Mouse (Mus musculus) cerebellum, postnatal 14 days (tissue): ENCODE measurements around the gene Olfr288.

Source experiments
- DNase-seq, 2 experiments: peaks; one replicate each; pipeline ENCODE4 v3.0.0; 2021; ENCODE audit warnings: mixed read lengths in 2 of 2

Gene Olfr288

DNA sequence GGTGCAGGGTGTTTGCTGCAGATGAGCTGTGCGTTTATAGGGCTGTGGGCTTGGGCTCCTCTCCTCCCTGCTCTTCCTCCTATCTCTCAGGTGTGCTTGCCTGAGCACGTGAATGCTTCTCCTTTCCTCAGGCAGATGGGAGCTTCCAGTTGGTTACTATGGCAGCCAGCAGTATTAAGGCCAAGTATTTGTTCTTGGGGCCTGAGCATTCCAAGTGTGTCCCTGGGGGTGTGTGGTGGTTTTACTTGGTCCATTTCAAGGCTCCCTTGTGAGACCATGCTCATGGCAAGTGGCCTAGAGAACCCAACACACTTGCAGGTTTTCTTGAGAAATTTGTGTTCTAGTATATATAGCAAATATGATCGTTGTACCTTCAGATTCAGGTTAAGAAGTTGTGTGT is at the start of gene Olfr288:
TSS of gene Olfr288 (minus strand) at position 101 of the 400 bp plus-strand sequence.
- no peak for DNase-seq

DNA sequence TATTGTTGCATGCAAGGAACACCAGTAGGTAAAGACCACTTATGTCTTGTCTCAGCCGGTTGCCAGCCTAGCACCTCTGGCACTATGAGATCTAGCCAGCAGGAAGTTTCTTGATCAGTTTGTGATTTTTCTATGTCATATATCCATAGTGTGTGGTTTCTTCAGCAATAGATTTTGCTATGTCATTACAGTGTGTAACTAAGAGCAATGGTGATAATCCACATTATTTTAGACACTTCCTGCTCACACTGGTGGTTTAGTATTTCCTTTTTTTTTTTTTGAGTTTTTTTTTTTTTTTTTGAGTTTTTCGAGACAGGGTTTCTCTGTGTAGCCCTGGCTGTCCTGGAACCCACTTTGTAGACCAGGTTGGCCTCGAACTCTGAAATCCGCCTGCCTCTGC is 40.1 kb upstream of the Olfr288 start:
- DNase-seq, result no peak

DNA sequence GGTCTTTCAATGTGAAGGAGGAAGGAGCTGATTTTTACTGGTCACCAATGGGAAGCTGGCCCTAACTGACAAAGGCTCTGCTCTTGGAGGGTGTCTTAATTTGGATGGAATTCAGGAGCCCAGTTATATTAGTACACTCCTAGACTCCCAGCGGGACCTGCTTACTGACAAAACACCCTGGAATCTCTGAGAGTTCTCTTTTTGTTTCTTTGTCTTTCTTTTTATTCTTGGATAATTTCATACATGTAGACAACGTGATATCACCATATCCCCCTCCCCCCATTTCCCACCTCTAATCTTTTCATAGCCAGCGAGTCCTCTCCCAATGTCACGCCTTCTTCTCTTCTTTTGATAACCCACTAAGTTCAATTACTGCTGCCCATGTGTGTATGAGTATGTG is 39.0 kb upstream of the Olfr288 start, which contains the start of gene Olfr286:
TSS of gene Olfr286 (minus strand) at position 101 of the 400 bp plus-strand sequence.
- DNase-seq, result no peak

DNA sequence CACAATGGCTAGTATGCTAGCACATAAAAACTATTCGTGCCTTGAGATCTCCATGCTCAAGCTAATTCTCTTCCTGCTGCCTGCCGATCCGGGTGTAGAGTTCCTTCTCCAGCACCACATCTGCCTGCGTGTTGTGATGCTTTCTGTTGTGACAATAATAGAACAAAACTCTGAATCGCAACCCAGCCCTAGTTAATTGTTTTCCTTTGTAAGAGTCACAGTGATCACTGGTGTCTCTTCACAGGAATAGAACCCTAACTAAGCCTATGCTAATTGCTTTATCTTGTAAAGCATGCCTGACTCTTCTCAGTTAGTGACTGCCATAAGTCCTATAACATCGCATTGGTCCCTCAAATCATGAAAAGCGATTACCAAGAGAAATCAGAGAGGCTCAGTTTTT is 30.8 kb upstream of the Olfr288 start:
- DNase-seq, result no peak

DNA sequence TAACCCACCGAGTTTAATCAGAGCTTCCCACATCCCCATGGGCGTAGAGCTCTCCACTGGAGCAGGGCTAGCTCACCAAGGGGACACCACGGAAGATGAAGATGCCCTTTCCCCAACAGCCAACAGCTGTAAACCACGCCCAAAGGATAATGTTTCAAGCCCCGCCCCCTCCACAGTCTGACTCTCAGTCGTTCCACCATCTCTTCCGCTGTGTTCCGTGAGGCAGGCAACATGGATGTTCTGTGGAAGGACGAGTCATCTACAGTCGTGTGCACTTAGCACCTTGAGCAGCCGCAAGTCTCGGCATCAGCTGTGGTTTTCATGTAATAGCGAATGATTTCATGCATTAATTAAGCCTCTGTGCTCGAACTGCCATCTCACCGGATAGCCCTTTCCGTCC is 30.3 kb upstream of the Olfr288 start:
- no peak for DNase-seq

DNA sequence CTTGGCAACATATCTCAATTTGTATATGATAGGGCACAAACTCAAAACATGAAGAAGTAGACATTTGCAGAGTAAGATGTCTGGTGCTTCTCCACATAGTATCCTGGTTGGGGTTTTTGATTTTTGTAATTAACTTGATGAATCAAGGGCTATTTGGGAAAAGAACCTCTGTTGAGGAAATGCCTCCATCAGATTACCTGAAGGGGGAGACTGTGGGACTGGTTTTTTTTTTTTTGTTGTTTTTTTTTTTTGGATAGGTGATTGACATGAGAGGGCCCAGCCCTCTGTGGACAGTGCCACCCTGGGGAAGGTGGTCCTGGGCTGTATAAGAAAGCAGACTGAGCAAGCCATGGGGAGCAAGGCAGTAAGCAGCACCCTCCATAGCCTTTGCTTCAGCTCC is 27.0 kb upstream of the Olfr288 start:
- no peak for DNase-seq

DNA sequence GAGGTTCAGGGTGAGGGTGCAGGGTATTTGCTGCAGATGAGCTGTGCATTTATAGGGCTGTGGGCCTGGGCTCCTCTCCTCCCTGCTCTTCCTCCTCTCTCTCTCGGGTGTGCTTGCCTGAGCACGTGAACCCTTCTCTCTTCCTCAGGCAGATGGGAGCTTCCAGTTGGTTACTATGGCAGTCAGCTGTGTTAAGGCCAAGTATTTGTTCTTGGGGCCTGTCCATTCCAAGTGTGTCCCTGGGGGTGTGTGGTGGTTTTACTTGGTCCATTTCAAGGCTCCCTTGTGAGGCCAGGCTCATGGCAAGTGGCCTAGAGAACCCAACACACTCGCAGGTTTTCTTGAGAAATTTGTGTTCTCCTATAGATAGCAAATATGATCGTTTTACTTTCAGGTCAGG is 25.5 kb upstream of the Olfr288 start, which contains the start of the genes Gm44579 and Olfr287:
TSS of gene Gm44579 (minus strand) at position 101 of the 400 bp plus-strand sequence.
TSS of gene Olfr287 (minus strand) at position 180 of the 400 bp plus-strand sequence.
- no peak for DNase-seq

DNA sequence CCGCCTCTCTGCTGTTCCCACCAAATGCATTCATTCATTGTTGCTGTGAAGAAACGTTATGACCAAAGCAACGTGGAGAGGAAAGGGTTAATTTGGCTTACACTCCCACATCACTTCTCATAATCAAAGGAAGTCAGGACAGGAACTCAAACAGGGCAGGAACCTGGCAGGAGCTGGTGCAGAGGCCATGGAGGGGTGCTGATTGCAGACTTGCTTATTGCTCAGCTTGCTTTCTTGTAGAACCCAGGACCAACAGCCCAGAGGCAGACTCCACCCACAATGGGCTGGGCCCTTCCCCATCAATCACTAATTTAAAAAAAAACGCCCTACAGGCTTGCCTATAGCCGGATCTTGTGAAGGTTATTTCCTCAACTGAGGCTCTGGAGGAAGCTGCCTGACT is 18.8 kb upstream of the Olfr288 start:
- DNase-seq, result no peak

DNA sequence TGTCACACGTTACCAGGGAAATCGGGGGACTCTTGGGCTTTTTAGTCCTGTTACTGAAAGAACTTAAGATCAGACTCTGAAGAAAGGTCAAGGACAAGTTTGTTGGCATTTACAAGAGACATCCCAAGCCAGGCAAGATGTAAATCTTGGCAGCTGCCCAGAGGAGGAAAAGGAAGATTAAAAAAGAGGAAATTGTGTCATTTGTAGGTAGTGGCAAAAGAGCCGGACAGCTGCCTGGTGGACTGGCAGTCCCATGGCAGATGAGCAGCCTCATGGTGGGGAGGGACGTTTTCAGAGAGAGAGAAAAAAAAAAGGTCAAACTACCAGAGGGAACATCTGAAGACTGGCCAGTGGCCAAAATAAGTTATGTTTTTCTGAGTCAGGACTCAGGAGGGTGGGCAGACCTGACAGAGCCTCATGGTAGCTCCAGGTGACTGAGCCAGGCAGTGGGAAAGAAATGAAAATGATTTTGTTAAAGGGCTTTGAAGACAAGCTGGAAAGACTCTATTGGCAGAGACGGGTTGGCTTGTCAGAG is 18.1 kb upstream of the Olfr288 start:
- DNase-seq, result no peak

DNA sequence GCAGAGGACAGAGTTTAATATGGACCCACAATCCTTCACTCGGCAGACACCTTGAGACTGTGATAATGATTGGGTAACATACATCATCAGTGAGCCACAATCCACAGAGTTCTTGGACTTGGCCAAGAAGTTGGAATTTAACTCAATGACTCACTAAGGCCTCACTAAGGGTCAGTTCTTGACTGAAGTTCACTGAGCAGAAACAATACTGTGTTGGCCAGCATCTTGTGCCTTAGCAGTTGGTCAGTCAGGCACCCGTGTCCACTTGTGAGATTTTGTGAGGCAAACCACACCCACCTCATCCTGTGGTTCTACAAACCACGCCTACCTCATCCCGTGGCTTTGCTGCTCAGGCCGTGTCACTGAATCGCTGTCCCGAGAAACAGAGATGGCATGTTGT is 14.3 kb upstream of the Olfr288 start:
- no peak for DNase-seq

DNA sequence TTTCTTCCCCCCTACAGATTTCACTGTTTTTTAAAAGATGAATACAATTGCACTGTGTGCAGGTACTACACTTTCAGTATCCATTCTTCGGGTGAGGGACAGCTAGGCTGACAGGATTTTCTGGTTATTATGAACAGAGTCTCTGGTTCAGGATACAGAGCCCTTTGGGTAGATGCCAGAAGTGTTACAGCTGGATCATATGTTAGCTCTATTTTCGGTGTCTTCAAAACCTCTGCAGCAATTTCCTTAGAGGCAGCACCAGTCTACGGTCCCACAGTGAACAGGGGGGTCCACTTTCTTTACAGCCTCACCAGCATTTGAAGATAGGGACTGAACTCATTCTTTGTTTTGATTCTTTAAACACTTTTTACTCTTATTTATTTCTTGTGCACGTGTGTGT is 10.9 kb downstream of the Olfr288 start:
- DNase-seq, result no peak

DNA sequence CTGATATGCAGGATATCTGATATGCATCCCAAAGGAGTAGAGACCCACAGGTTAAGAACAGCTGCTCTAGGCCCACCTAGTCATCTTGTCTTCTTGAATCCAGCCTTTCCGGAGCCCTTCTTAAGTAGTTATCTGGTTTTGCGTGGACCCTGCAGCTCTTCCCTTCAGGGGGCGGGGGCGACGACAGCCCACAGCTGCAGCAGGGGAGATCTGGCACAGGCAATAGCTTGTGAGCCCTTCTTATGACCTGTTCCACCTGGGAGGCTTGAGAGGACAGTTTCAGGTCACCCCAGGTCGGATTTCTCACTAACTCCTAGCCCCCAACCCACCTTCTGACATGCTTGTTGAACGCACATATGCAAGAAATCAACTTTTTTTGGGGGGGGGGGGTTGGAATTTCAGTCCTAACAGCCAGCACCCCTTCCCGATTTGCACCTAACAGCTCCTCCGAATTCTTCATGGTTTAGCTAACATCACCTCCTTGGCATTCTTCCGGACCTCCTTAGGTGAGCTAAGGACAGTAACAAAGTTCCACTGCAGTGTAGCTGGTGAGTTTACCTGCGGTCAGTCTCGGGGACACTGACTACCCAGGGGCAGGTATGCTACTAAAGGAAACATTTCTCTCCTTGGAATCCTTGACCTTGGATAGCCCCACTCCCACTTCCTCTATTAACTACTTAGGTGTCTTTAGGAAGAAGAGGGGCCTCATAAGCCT is 13.3 kb downstream of the Olfr288 start:
- DNase-seq, result peak; percentile 29 to 34

DNA sequence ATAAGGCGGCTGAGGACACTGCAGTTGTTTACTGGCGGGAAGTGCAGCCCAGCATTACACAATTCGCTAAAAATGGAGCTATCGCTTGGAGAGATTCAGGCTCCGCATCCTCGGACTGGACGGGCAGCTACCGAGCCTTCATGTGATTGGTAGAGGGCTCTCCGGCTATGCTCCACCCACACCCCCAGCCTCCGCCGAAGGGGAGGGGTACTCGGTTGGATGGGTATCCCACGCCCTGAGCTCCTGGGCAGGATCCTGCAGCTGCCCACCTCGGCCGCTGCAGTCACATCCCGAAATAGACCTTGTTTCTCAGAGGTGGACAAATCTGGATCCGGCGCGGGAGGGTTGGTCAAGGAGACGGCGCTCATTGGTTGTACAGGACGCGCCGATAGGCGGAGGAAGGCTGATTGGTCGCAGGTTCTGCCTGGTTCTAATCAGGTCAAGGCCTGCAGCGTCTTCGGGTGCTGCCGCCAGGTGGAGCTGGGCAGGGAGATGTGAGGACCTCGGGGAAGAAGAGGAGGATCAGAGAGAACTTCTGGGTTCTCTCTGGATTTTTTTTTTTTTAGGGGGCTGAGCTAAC is 14.1 kb downstream of the Olfr288 start:
- peak; percentile 96 to 97 for DNase-seq

DNA sequence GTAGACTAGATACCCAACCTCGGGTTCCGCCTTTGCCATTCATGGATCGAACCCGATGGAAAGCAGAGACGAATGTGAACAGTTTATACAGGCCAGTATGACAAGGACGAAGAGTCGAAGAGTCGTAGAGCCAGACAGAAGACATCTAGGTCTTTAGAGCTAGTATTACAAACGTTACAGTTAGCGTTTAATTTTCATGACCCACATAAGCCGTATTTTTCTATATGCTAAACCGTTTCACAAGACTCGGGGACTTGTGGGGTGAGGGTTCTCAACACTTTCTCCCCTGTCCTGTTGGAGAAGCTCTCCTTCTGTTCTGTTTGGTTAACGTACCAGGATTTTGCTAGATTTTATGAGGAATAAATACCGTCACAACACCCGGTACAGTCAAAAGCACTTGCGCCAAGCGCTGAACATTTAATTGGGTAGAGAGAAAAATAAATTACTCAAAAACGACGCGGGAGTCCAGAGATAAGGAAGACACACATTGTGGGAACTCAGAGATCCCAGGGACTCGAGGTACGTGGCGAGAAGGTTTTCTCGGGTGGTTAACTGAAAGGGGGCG is 14.7 kb downstream of the Olfr288 start:
- DNase-seq, result peak; percentile 21 to 26

DNA sequence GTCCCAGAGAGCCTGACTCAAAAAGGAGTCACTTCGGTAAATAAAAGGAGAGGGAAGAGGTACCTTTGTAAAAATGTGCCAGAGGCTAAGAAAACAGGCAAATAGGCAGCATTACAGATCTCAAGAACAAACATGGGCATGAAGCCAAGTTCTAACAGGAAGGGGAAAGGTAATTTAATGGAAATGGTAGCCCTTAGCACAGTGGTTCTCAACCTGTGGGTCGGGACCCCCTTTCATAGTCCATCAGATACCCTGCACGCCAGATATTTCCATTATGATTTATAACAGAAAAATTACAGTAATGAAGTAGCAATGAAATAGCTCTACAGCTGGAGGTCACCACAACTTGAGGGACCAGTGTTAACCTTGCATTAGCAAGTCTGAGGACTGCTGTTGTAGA is 18.0 kb downstream of the Olfr288 start:
- DNase-seq, result no peak

DNA sequence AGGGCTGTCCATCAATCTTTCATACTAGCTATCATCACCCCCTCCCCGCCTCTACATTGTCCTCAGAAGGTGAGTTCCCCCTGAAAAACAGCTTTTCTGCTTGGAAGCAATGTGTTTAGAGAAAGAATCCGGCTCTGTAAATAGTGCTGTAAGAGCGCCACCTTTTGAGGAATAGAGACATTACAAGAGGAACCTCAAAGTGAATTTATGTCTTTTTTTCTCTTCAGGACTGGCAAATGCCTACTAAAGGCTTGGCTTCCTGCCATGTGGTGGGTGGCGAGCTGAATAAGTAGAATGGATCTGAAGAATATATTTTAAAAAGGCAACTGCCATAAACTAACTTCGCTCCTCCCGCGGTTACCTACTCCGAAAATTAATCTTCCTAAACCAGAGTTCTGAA is 21.5 kb downstream of the Olfr288 start:
- peak; percentile 64 to 67 for DNase-seq

DNA sequence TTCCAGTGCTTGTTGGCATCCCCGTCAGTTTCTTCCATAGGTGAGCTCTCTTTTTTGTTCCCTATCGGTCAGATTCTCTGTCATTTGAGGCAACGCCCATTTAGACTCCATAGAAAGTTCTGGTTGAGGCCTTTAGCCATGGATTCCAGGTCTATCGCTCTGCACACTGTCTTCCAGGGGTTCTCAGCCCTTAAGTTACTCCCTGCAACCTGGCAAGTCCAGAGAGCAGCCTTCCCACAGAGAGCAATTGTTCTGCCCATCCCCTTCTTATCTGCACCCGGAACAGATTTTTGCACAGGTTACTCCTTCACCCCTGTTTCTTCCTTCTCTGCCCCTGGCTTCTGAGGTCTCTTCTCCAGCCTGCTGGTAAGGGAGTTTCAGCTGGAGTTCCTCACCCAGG is 23.2 kb downstream of the Olfr288 start:
- DNase-seq, result no peak

DNA sequence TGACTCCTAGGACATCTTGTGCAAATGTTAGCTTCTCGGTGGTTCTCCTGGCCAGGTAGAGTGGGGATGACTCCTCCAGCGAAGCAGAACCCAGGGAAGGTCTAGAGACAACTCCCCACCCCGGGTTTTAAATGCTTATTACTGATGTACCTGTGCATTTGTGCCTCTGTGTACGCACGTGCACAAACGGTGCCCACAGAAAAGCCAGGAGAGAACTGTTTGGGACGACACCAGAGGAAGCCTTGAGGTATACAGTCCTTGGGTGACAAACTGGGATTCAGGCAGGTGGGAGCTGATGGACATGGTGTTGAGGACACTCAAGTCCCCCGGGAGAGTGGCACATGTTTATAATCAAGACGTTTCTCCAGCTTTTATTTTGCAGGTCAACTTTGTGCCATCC is 24.4 kb downstream of the Olfr288 start:
- DNase-seq, result no peak

DNA sequence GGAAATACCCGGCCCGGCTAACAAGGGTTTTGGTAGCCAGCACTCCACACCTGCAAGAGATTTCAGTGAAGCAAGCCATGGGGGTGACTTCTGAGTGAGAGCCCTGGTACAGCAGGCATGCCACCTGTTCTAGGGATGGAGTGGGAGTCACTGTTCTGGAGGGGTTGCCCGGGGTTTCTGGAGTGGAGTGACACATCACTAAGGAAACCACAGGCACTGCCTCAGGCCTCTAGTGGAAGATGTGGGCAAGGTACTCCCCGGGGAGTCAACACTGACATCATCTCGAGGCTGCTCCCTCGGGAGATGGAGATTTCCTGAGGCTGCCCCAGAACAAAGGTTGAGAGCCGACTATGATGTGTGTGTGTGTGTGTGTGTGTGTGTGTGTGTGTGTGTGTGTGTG is 25.0 kb downstream of the Olfr288 start:
- DNase-seq, result no peak

DNA sequence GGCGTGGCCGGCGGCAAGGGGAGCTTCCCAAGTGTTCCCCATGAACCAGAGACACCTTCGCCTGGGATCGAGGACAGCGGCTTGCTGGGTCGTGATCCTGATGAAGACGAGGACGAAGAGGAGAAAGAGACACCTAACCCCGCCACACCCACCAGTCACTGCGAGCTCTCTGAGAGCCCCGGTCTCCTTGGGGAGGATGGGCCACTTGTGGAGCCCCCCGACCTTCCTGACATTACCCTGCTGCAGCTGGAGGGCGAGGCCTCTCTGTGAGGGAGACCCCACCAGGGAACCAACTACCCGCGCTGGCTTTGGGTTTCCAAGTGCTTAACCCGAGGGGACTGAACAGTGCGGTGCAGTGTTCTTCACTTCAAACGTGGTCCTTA is 26.7 kb downstream of the Olfr288 start:
- DNase-seq, result peak in 1 of 2 experiments; percentile 12

DNA sequence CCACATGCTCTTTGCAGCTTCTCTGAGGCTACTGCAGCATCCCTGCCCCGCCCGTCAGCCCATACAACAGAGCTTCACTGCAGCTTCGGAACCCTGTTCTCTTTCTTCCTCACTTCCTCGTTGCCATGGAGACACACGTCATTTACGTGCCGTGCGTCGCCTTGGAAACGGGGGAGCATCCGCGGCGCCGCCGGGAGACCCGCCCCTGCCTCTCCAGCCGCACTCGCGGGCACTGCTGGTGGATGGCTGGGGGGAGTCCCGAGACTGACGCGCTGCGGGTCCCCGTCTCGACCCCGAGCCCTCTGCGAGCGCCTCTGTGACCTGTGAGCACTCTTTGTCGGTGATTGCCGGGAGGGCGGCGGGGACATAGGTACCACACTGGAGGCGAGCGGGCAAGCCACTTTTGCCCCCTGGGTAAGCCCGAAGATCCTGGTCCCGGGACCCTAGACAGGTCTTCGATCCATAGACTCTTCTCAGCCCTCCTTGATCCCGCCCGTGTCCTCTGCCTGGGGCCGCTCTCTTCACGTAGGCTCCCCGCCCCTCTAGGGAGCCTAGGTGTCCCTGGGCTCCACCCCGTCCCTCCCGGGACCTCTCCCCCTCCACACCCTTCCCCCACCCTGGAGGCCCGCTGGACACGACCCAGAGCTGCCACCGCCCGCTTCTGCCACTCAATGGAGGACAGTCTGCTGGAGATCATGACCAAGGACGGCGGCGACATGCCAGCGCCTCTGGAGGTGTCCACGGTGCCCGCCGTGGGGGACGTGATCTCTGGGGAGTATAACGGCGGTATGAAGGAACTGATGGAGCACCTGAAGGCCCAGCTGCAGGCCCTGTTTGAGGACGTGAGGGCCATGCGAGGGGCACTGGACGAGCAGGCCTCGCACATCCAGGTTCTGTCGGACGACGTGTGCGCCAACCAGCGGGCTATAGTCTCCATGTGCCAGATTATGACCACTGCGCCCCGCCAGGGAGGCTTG is 27.4 kb downstream of the Olfr288 start:
- peak; percentile 89 to 93 for DNase-seq

DNA sequence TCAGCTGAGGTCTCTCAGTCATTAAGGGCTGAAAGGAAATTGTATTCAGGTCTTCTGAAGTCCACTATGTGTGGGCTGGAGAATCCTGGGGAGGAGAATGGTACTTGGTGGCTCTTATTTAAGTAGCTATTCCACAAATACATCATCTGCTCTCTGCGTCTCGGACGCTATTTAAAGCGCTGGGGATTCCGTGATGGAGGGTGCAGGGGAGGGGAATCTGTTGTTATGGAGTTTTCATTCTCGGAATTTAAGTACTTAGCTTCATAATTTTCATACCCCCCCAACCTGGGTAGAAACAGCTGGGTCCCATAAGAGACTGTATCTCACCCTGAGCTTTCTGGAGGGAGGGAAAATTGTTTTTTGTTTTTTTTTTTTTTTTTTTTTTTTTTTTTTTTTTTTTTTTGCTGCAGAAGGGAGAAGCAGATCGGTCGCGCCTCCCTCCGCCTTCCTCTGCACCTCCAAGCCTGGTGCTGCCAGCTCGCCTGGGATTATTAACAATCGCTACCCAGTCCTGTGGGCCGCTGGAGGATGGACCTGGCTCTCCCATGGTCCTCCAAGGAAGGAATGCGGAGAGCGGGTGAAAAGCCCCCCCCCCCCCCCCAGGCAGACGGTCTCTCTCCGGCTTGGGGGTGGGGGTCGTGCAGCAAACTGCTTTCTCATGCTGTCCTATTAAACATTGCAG is 28.2 kb downstream of the Olfr288 start, which contains the start of gene Ccdc184:
TSS of gene Ccdc184 (plus strand) at position 196 of the 682 bp plus-strand sequence.
- DNase-seq, result no peak
